Mouse (Mus musculus) MEL (cell line): Measurements from ENCODE around the gene Pappa2. TPM values are rescaled to one million over a fixed set of nuclear protein-coding genes. Genes with fewer than 3 reads are reported as not detected.

ENCODE experiments used
- DNase-seq: peaks from one replicate; pipeline ENCODE4 v3.0.0; 2011; ENCODE audit warnings: low read depth, low spot score
- H3K27ac ChIP-seq: 2 replicates; pipeline ENCODE4 v1.5.1; 2012; ENCODE audit warnings: low read depth, mild to moderate bottlenecking, control low read depth, low read length, moderate library complexity; ENCODE audit not compliant: control insufficient read depth
- H3K27me3 ChIP-seq, 2 experiments: fragments of 150-350 bp in 1 of 2; sonication (generic) in 1 of 2; 2 replicates each; pipeline ENCODE4 v1.6.1; 2012; ENCODE audit warnings: low read length in 2 of 2, mild to moderate bottlenecking in 2 of 2, improper control_type of control experiment in 1 of 2, moderate library complexity in 1 of 2; ENCODE audit not compliant: insufficient read depth in 2 of 2, control insufficient read depth in 1 of 2
- H3K36me3 ChIP-seq, 2 experiments: 2 replicates each; pipeline ENCODE4 v1.6.1; 2012 to 2014; ENCODE audit warnings: low read length in 2 of 2, improper control_type of control experiment in 1 of 2, inconsistent platforms in 1 of 2, mild to moderate bottlenecking in 1 of 2; ENCODE audit not compliant: insufficient read depth in 2 of 2, control insufficient read depth in 1 of 2
- H3K4me1 ChIP-seq, 2 experiments: fragments of 150-350 bp in 1 of 2; sonication (generic) in 1 of 2; 2 replicates each; pipeline ENCODE4 v1.6.1; 2012; ENCODE audit warnings: low read length in 2 of 2, improper control_type of control experiment in 1 of 2, mild to moderate bottlenecking in 1 of 2; ENCODE audit not compliant: insufficient read depth in 2 of 2, control insufficient read depth in 1 of 2
- H3K4me3 ChIP-seq, 2 experiments: fragments of 150-350 bp in 1 of 2; sonication (generic) in 1 of 2; 2 replicates each; pipeline ENCODE4 v1.5.1; 2012; ENCODE audit warnings: low read depth in 2 of 2, low read length in 2 of 2, mild to moderate bottlenecking in 2 of 2, moderate library complexity in 2 of 2, control low read depth in 1 of 2, improper control_type of control experiment in 1 of 2; ENCODE audit not compliant: control insufficient read depth in 1 of 2, insufficient read depth in 1 of 2
- H3K79me2 ChIP-seq: 2 replicates; pipeline ENCODE4 v1.6.1; 2012; ENCODE audit warnings: mild to moderate bottlenecking, low read length, moderate library complexity; ENCODE audit not compliant: control insufficient read depth, poor library complexity, insufficient read depth
- H3K9ac ChIP-seq: 2 replicates; pipeline ENCODE4 v1.6.1; 2012; ENCODE audit warnings: low read depth, mild to moderate bottlenecking, control low read depth, low read length, moderate library complexity; ENCODE audit not compliant: control insufficient read depth, poor library complexity, severe bottlenecking
- H3K9me3 ChIP-seq: fragments of 150-350 bp; sonication (generic); replicated peaks from 2 replicates; pipeline ENCODE4 v1.6.1; 2012; ENCODE audit warnings: mild to moderate bottlenecking, low read length, improper control_type of control experiment, moderate library complexity; ENCODE audit not compliant: insufficient read depth
- CHD1 ChIP-seq: IDR thresholded peaks from 2 replicates; pipeline ENCODE4 v1.6.1; 2012; ENCODE audit warnings: low read depth, mild to moderate bottlenecking, inconsistent platforms, low read length, improper control_type of control experiment
- CHD2 ChIP-seq: IDR thresholded peaks from 2 replicates; pipeline ENCODE4 v1.6.1; 2011; ENCODE audit warnings: low read length, improper control_type of control experiment
- E2F4 ChIP-seq: IDR thresholded peaks from 2 replicates; pipeline ENCODE4 v1.6.1; 2011; ENCODE audit warnings: low read depth, low read length, improper control_type of control experiment, borderline replicate concordance
- ELF1 ChIP-seq: IDR thresholded peaks from 2 replicates; pipeline ENCODE4 v1.6.1; 2014; ENCODE audit warnings: low read depth, mild to moderate bottlenecking, inconsistent platforms, low read length, improper control_type of control experiment, moderate library complexity
- ETS1 ChIP-seq: IDR thresholded peaks from 2 replicates; pipeline ENCODE4 v1.6.1; 2012; ENCODE audit warnings: low read depth, mild to moderate bottlenecking, inconsistent platforms, low read length, improper control_type of control experiment, moderate library complexity
- GATA1 ChIP-seq: IDR thresholded peaks from 2 replicates; pipeline ENCODE4 v1.6.1; 2011; ENCODE audit warnings: low read depth, low read length, improper control_type of control experiment
- HCFC1 ChIP-seq: IDR thresholded peaks from 2 replicates; pipeline ENCODE4 v1.6.1; 2012; ENCODE audit warnings: low read depth, mild to moderate bottlenecking, inconsistent platforms, low read length, improper control_type of control experiment, moderate library complexity
- JUND ChIP-seq: IDR thresholded peaks from 2 replicates; pipeline ENCODE4 v1.6.1; 2011; ENCODE audit warnings: low read depth, mild to moderate bottlenecking, improper control_type of control experiment, low read length
- KAT2A ChIP-seq: conservative IDR thresholded peaks from 2 replicates; pipeline ENCODE4 v1.6.1; 2012; ENCODE audit warnings: low read depth, low read length, improper control_type of control experiment, inconsistent platforms
- MAX ChIP-seq: IDR thresholded peaks from 2 replicates; pipeline ENCODE4 v1.6.1; 2011; ENCODE audit warnings: low read length, improper control_type of control experiment
- MAZ ChIP-seq: IDR thresholded peaks from 2 replicates; pipeline ENCODE4 v1.6.1; 2012; ENCODE audit warnings: low read depth, mild to moderate bottlenecking, inconsistent platforms, low read length, improper control_type of control experiment
- MEF2A ChIP-seq: IDR thresholded peaks from 2 replicates; pipeline ENCODE4 v1.6.1; 2014; ENCODE audit warnings: low read depth, mild to moderate bottlenecking, inconsistent platforms, low read length, improper control_type of control experiment; ENCODE audit not compliant: poor library complexity, insufficient replicate concordance, severe bottlenecking; ENCODE audit errors: extremely low read depth
- MXI1 ChIP-seq: IDR thresholded peaks from 2 replicates; pipeline ENCODE4 v1.6.1; 2011; ENCODE audit warnings: mild to moderate bottlenecking, low read depth, low read length, improper control_type of control experiment
- MYC ChIP-seq: IDR thresholded peaks from 2 replicates; pipeline ENCODE4 v1.6.1; 2011; ENCODE audit warnings: low read depth, mild to moderate bottlenecking, low read length, improper control_type of control experiment, moderate library complexity
- NELFE ChIP-seq: IDR thresholded peaks from 2 replicates; pipeline ENCODE4 v1.6.1; 2011; ENCODE audit warnings: low read depth, low read length, improper control_type of control experiment
- POLR2AphosphoS5 ChIP-seq: IDR thresholded peaks from 2 replicates; pipeline ENCODE4 v1.6.1; 2012; ENCODE audit warnings: low read depth, borderline replicate concordance, mild to moderate bottlenecking, inconsistent platforms, low read length, moderate library complexity, mixed read lengths
- TBP ChIP-seq: IDR thresholded peaks from 2 replicates; pipeline ENCODE4 v1.8.0; 2011; ENCODE audit warnings: low read depth, low read length, improper control_type of control experiment
- USF1 ChIP-seq: IDR thresholded peaks from 2 replicates; pipeline ENCODE4 v1.6.1; 2014; ENCODE audit warnings: low read depth, mild to moderate bottlenecking, inconsistent platforms, low read length, improper control_type of control experiment, moderate library complexity
- USF2 ChIP-seq, 2 experiments: IDR thresholded peaks; 2 replicates each; pipeline ENCODE4 v1.6.1; 2011 to 2012; ENCODE audit warnings: improper control_type of control experiment in 2 of 2, low read length in 2 of 2, borderline replicate concordance in 1 of 2, inconsistent platforms in 1 of 2, low read depth in 1 of 2, mild to moderate bottlenecking in 1 of 2; ENCODE audit not compliant: insufficient read depth in 1 of 2
- ZC3H11A ChIP-seq: IDR thresholded peaks from 2 replicates; pipeline ENCODE4 v1.6.1; 2012; ENCODE audit warnings: low read depth, mild to moderate bottlenecking, inconsistent platforms, low read length, improper control_type of control experiment
- polyA plus RNA-seq, 2 experiments: library from polyadenylated mRNA; stranded (reverse) in 1 of 2; unstranded in 1 of 2; fragments of >175 nt in 1 of 2; fragments of >200 nt in 1 of 2; gene quantifications; 2 replicates each; pipeline versions ENCODE4 v1.2.1 to v1.2.4; 2012; ENCODE audit warnings: low replicate concordance in 2 of 2, low read depth in 1 of 2; ENCODE audit not compliant: insufficient read length in 2 of 2, insufficient read depth in 1 of 2, missing spikeins in 1 of 2
- total RNA-seq: library from RNA; depleted of rRNA; stranded (reverse); fragments of 300-350 nt; gene quantifications from 2 replicates; pipeline ENCODE4 v1.2.3, GENCODE M21; 2012

Gene Pappa2
- total and polyA plus RNA-seq, 3 experiments = not detected

DNA sequence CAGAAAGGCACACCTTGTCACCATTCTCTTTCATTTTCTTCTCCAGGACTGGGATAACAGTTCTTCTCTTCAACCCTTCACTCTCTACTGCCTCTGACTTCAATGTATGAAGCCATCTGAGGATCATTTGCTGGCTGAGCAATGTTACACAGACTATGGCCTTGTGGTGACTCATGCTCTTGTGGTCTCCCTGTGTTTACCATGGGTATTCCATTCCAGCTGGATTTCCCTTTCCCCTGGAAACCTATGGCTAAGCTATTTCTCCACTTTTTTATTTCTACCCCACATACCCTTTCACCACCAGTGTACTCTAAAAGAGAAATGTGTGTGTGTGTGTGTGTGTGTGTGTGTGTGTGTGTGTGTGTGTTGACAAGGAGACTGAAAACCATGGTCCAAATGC, 83.0 kb downstream of the Pappa2 start:
- Histone ChIP-seq H3K4me1 (no peaks in the 10 kb centered on the region), H3K27ac (no peak overlapping the region), H3K79me2 (no peaks in the 10 kb centered on the region), H3K27me3 (no peaks in the 10 kb centered on the region), H3K4me3 (no peak overlapping the region), H3K9me3 (no peaks in the 10 kb centered on the region), H3K36me3 (no peaks in the 10 kb centered on the region), H3K9ac (no peak overlapping the region)
- TF ChIP-seq USF1 = no peak
- TF ChIP-seq POLR2AphosphoS5 = no peak
- TF ChIP-seq CHD2 = no peak
- no peak for TF ChIP-seq ZC3H11A
- DNase-seq = no peak

DNA sequence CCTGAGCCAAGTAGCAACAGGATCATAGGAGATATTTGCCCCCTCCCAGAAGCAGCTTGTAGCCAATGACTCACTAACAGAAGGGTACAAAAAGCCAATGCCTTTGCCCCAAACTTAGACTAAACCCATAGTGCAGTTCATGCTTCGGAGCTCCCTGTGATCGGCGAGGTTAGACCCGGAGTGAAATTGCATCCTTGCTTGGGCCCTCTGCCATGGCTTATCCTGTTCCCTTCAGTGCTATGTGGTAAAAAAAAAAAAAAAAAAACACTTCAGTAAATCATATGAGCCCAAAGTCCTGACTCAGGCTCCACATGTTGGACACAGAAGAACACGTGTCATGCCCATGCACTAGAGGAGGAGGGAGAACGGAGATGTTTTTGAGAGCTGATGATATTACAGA, 85.8 kb downstream of the Pappa2 start:
- H3K4me3 ChIP-seq = no peak overlapping the region
- H3K4me1 ChIP-seq = no peaks in the 10 kb centered on the region
- no peak for DNase-seq
- H3K27me3 ChIP-seq = no peaks in the 10 kb centered on the region
- no peak overlapping the region for H3K27ac ChIP-seq
- no peak for TF ChIP-seq MEF2A
- no peak for TF ChIP-seq ELF1
- TF ChIP-seq NELFE = no peak
- no peak for TF ChIP-seq E2F4
- TF ChIP-seq ETS1 = no peak
- no peak for TF ChIP-seq CHD1
- no peak for TF ChIP-seq MAX
- no peak for TF ChIP-seq JUND
- TF ChIP-seq MYC = no peak
- TF ChIP-seq ZC3H11A = no peak
- no peak for TF ChIP-seq KAT2A
- TF ChIP-seq HCFC1 = no peak
- TF ChIP-seq USF2 (IDR thresholded peaks at IDR 0.05; ENCODE audit: borderline replicate concordance in 1 of 2, insufficient read depth in 1 of 2, low read depth in 1 of 2, low read length in 2 of 2) = no peak
- TF ChIP-seq TBP = no peak
- no peak for TF ChIP-seq MAZ
- TF ChIP-seq GATA1 = no peak
- no peak for TF ChIP-seq POLR2AphosphoS5
- no peak for TF ChIP-seq MXI1
- no peaks in the 10 kb centered on the region for H3K79me2 ChIP-seq
- H3K9me3 ChIP-seq = no peaks in the 10 kb centered on the region
- no peak overlapping the region for H3K9ac ChIP-seq
- H3K36me3 ChIP-seq = no peaks in the 10 kb centered on the region
